Mouse (Mus musculus) right cerebral cortex, adult 18-20 months (tissue): ENCODE results near the gene Cbr4.

Source experiments
- DNase-seq: peaks from one replicate; pipeline ENCODE4 v3.0.0; 2022; ENCODE audit warnings: mixed read lengths

Cbr4 gene

GRCm38 (mm10) chr8:61497110-61497509 is 9.6 kb downstream of the Cbr4 start:
- no peak for DNase-seq

GRCm38 (mm10) chr8:61499035-61499434 is 11.5 kb downstream of the Cbr4 start:
- DNase-seq: no peak

GRCm38 (mm10) chr8:61500914-61501313 is 13.4 kb downstream of the Cbr4 start:
- no peak for DNase-seq

- no peak for DNase-seq
Measured at GRCm38 (mm10) chr8:61502277-61502676, 14.7 kb downstream of the Cbr4 start.

GRCm38 (mm10) chr8:61515110-61515930 is 27.8 kb downstream of the Cbr4 start:
- no peak for DNase-seq

GRCm38 (mm10) chr8:61515931-61516744 is 28.6 kb downstream of the Cbr4 start:
- DNase-seq: peak; percentile 85

GRCm38 (mm10) chr8:61516745-61517501 is 29.4 kb downstream of the Cbr4 start:
- no peak for DNase-seq

- no peak for DNase-seq
Measured at GRCm38 (mm10) chr8:61517502-61518185, 30.1 kb downstream of the Cbr4 start.

GRCm38 (mm10) chr8:61522132-61522531 is 34.6 kb downstream of the Cbr4 start:
- DNase-seq: peak; percentile 34

- no peak for DNase-seq
Measured at GRCm38 (mm10) chr8:61527037-61527436, 39.5 kb downstream of the Cbr4 start.

GRCm38 (mm10) chr8:61528197-61528596 is 40.7 kb downstream of the Cbr4 start:
- no peak for DNase-seq

- no peak for DNase-seq
Measured at GRCm38 (mm10) chr8:61528642-61529041, 41.1 kb downstream of the Cbr4 start.

- no peak for DNase-seq
Measured at GRCm38 (mm10) chr8:61531944-61532795, 44.6 kb downstream of the Cbr4 start.

- no peak for DNase-seq
Measured at GRCm38 (mm10) chr8:61532831-61533230, 45.3 kb downstream of the Cbr4 start.

- DNase-seq: no peak
Measured at GRCm38 (mm10) chr8:61533356-61533926, 45.9 kb downstream of the Cbr4 start.

- no peak for DNase-seq
Measured at GRCm38 (mm10) chr8:61535472-61535871, 47.9 kb downstream of the Cbr4 start.

GRCm38 (mm10) chr8:61537471-61537870 is 49.9 kb downstream of the Cbr4 start:
- DNase-seq: no peak

GRCm38 (mm10) chr8:61539828-61540500 is 52.4 kb downstream of the Cbr4 start:
- peak; percentile 83 for DNase-seq

GRCm38 (mm10) chr8:61549585-61549984 is 62.1 kb downstream of the Cbr4 start:
- DNase-seq: no peak

GRCm38 (mm10) chr8:61550006-61550748 is 62.6 kb downstream of the Cbr4 start:
- DNase-seq: no peak
